Mouse (Mus musculus) left cerebral cortex, adult 18-20 months (tissue): ENCODE measurements around the gene 1700012A03Rik. TPM values are rescaled to one million over a fixed set of nuclear protein-coding genes. Genes with fewer than 3 reads are reported as not detected.

Source experiments
- DNase-seq, 2 experiments: peaks; one replicate each; pipeline ENCODE4 v3.0.0; 2021 to 2022; ENCODE audit warnings: low spot score in 2 of 2, mixed read lengths in 1 of 2
- total RNA-seq, 2 experiments: library from RNA; stranded (reverse); gene quantifications; 2 replicates each; pipeline ENCODE4 v1.2.3; 2021

The 1700012A03Rik gene
- total RNA-seq, 2 experiments from 2014 or later = not detected

DNA sequence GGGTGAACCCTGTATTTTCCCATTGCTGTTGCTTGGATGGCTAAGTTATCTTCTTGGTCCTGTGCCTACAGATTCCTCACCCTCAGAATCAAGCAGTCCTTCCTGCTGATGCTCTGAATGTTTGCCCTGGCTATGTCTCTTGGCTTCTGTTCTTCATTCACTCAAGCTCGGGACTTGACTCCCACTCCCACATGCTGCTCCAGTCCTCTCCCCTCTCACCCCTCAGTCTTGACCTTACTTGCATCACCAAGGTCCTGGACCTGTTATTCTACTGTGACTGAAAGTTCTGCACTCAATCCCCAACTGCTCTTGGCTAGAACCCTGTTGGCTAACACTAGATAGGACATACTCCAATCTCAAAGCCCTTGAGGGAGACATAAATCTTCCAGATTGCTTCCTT, 22.1 kb downstream of the 1700012A03Rik start:
- no peak for DNase-seq

DNA sequence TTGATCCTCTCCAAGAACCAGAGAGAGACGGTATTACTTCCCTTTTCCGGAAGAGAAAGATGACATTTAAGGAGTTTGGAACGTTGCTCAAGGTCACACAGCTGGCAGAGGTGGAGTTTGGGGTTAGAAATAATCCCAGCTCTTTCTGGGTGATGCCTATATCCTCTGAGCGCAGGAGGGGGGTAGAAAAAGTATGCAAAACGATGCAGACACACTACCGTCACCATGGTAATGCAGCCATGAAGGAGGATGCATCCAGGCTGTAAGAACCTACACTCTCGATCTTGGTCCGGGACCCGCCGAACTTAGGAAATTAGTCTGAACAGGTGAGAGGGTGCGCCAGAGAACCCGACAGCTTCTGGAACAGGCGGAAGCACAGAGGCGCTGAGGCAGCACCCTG, 43.3 kb downstream of the 1700012A03Rik start:
- DNase-seq = no peak

DNA sequence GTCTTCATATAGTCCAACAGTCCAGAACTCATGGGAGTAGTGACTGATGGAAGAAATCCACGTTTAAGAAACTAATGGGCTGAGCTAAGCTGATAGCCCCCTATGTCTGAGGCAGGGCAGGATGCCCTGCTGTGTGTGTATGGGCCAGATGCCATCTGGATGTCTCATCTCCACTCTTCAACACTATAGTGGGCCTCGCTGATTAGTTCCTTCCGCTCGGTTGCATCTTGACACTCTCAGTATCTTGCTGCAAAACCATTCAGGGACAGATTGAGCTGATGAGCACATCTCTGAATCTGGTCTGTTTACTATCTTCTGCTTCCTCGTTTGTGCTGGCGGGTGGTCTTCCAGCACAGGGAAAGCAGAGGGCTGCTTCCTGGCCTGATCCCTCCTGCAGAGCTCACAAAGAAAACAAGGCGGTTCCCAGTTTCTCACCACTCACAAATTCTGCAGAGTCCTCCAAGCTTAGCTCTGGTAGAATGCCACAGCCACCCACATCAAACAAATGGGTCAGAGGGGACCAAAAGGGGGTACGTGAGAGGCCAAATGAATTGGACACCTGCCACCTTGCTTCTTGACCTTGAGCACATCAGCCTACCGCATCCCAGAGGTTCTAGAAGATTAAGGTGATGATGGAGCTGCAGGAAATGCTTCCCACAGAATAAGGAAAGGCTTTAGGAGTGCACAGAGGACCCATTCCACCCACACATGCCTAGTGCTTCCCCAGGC, 55.7 kb downstream of the 1700012A03Rik start:
- DNase-seq = no peak
